Mouse (Mus musculus) ES-Bruce4 (cell line): ENCODE results near the gene Ndufs4.

Experiments
- CTCF ChIP-seq: IDR thresholded peaks from one replicate; pipeline ENCODE4 v1.8.1; 2011; ENCODE audit warnings: low read depth, low read length
- POLR2A ChIP-seq: IDR thresholded peaks from one replicate; pipeline ENCODE4 v1.8.1; 2011; ENCODE audit warnings: low read length; ENCODE audit not compliant: insufficient read depth

DNA sequence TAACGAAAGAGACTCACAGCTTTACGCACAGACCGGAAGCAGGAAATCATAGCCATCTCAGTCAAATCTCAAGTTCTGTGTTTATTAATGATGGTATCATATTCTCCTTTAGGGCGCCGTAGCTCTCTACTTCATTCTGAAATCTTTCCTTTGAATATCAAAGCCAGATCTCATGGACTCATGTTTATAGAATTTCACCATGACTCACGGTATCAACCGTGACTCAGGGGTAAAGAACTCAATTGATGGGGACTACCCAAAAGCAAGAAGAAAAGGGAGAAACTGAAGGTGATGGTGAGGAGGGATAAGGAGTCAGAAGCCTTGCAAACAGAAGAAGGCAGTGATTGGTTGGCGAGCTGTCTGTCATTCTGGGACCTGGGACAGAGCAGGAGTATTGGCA is 32.2 kb upstream of the Ndufs4 start:
- no peak for TF ChIP-seq CTCF
- no peak for TF ChIP-seq POLR2A
